Mouse (Mus musculus): ENCODE results near the gene Atp13a4. TPM values are rescaled to one million over a fixed set of nuclear protein-coding genes. Genes with fewer than 3 reads are reported as not detected.

The Atp13a4 gene
- polyA plus RNA-seq (2012): not detected in 2 replicates

GRCm38 (mm10) chr16:29544829-29545228 lies at the start of gene Atp13a4:
Atp13a4 (minus strand) TSS chr16:29544864.
- TF ChIP-seq GATA1 (IDR thresholded peaks at IDR 0.05; ENCODE audit: low read length): no peak

- no peak for TF ChIP-seq GATA1 (IDR thresholded peaks at IDR 0.05; ENCODE audit: low read length)
Observed at GRCm38 (mm10) chr16:29592171-29592570, 47.5 kb upstream of the Atp13a4 start.

GRCm38 (mm10) chr16:29579787-29580176 lies 35.1 kb upstream of the Atp13a4 start:
- TF ChIP-seq GATA1 (IDR thresholded peaks at IDR 0.05; ENCODE audit: low read length): no peak

- TF ChIP-seq GATA1 (IDR thresholded peaks at IDR 0.05; ENCODE audit: low read length): no peak
Observed at GRCm38 (mm10) chr16:29579167-29579786, 34.6 kb upstream of the Atp13a4 start, which contains the start of gene Opa1. Opa1 (plus strand) TSS chr16:29579334.

- no peak for TF ChIP-seq GATA1 (IDR thresholded peaks at IDR 0.05; ENCODE audit: low read length)
Observed at GRCm38 (mm10) chr16:29575620-29576019, 31.0 kb upstream of the Atp13a4 start.

- TF ChIP-seq GATA1 (IDR thresholded peaks at IDR 0.05; ENCODE audit: low read length): no peak
Observed at GRCm38 (mm10) chr16:29574013-29574412, 29.3 kb upstream of the Atp13a4 start.

DNA sequence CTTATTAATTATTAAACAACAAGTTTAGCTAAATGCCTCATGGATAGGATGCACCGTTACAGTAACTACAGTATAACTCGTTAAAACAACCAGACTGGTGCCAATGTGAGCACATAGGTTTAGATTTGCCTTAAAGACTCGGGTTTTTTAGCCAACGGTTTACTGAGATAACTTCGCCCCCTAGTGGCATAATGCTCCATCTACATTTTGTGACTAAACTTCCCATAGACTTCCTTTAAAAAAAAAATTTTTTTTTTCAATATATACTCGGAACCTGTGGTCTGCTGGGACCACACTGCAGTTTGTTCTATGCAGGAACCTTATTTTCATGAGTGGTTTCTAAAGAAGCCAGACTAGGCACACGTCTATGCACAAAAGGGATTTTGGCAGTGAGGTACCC lies 16.2 kb upstream of the Atp13a4 start:
- no peak for TF ChIP-seq GATA1 (IDR thresholded peaks at IDR 0.05; ENCODE audit: low read length)

GRCm38 (mm10) chr16:29560454-29560853 lies 15.8 kb upstream of the Atp13a4 start:
- no peak for TF ChIP-seq GATA1 (IDR thresholded peaks at IDR 0.05; ENCODE audit: low read length)

DNA sequence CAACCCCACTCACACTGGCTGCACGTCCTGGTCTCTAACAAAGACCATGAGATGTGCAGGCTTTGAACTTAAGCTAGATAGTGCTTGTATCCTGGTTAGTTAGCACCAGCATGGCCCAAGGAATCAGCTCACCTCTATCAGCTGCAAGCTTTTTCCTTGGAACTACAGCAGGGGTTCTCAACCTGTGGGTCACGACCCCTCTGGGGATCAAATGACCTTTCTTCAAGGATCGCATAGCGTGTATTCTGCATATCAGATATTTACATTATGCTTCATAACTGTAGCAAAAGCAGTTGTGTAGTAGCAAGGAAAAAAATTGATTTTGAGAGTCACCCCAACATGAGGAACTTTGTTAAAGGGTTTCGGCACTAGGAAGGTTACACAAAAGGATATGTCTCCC lies 15.0 kb upstream of the Atp13a4 start:
- no peak for TF ChIP-seq GATA1 (IDR thresholded peaks at IDR 0.05; ENCODE audit: low read length)

- no peak for TF ChIP-seq GATA1 (IDR thresholded peaks at IDR 0.05; ENCODE audit: low read length)
Observed at GRCm38 (mm10) chr16:29541261-29541683, 3.4 kb downstream of the Atp13a4 start.

DNA sequence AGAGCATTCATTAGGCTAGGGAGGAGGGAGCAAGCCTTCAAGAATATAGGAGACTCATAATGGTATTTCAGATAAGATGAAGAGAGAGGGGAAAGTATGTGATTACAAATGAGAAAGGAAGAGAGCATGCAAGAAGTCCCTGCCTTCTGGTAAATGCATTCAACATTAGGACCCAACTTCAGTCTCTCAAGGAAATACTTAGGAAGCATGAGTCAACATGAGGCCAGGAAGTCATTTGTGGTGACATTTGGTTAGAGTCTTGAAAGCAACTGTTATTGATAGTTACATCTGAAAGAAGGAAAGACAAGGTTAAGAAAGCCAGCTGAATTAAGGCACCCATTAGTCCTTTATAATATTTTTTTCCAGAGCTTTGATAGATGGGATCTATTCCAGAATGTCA lies 4.8 kb downstream of the Atp13a4 start:
- TF ChIP-seq GATA1 (IDR thresholded peaks at IDR 0.05; ENCODE audit: low read length): no peak

- no peak for TF ChIP-seq GATA1 (IDR thresholded peaks at IDR 0.05; ENCODE audit: low read length)
Observed at GRCm38 (mm10) chr16:29536411-29537204, 8.1 kb downstream of the Atp13a4 start.

GRCm38 (mm10) chr16:29535866-29536265 lies 8.8 kb downstream of the Atp13a4 start:
- TF ChIP-seq GATA1 (IDR thresholded peaks at IDR 0.05; ENCODE audit: low read length): no peak

GRCm38 (mm10) chr16:29533641-29534040 lies 11.0 kb downstream of the Atp13a4 start:
- TF ChIP-seq GATA1 (IDR thresholded peaks at IDR 0.05; ENCODE audit: low read length): no peak

GRCm38 (mm10) chr16:29527085-29527484 lies 17.6 kb downstream of the Atp13a4 start:
- no peak for TF ChIP-seq GATA1 (IDR thresholded peaks at IDR 0.05; ENCODE audit: low read length)

DNA sequence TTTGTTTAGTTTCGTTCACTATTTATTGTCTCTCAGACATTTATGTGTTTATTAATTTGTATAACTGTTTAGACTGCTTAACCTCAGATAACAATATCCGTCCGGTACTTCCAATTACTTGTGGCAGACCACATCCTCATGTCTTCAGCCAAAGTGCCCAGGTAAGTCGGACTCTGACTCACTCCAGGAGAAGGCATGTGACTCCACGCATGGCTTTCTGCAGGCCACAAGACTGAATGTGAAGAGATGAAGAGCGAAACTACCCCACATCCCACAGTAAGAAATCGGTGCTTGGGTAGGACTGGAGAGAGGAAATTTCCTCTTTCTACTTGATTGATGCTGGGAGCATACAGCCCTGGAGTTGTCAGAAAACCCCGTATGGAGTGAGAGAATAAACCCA lies 18.1 kb downstream of the Atp13a4 start:
- no peak for TF ChIP-seq GATA1 (IDR thresholded peaks at IDR 0.05; ENCODE audit: low read length)

DNA sequence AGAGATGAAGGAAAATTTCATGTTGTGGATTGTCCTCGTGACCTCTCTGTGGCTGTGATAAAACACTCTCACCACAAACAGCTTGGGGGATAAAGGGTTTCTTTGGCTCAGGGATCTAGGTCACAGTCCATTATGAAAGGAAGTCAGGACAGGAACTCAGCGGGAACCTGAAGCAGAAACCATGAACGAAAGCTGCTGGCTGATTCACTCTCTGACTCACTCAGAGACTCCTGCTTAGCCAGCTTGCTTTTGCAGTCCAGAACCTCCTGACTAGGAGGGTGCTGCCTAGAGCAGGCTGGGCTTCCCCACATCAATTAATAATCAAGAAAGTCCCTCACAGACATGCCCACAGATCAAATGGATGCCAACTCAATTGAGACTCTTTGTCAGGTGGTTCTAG lies 32.2 kb downstream of the Atp13a4 start:
- no peak for TF ChIP-seq GATA1 (IDR thresholded peaks at IDR 0.05; ENCODE audit: low read length)
